Mouse (Mus musculus) small intestine, adult 2 months (tissue): ENCODE results near the gene Dcaf17. TPM values are rescaled to one million over a fixed set of nuclear protein-coding genes. Genes with fewer than 3 reads are reported as not detected.

Experiments used
- H3K27ac ChIP-seq: fragments of 200-500 bp; 2 replicates; pipeline ENCODE4 v1.5.1; 2012; ENCODE audit warnings: low read depth, low read length, control low read depth, inconsistent platforms; ENCODE audit not compliant: insufficient read depth
- H3K27me3 ChIP-seq: fragments of 200-500 bp; 2 replicates; pipeline ENCODE4 v1.6.1; 2012; ENCODE audit warnings: mild to moderate bottlenecking, moderate library complexity, low read length, inconsistent platforms; ENCODE audit not compliant: control insufficient read depth, insufficient read depth
- H3K36me3 ChIP-seq: fragments of 200-500 bp; 2 replicates; pipeline ENCODE4 v1.6.1; 2012; ENCODE audit warnings: mild to moderate bottlenecking, low read length, control low read depth, inconsistent platforms; ENCODE audit not compliant: control insufficient read depth, insufficient read depth
- H3K4me1 ChIP-seq: fragments of 200-500 bp; 2 replicates; pipeline ENCODE4 v1.6.1; 2012; ENCODE audit warnings: low read length, inconsistent platforms, mixed read lengths; ENCODE audit not compliant: control insufficient read depth, insufficient read depth, insufficient read length
- H3K4me3 ChIP-seq: fragments of 200-500 bp; 2 replicates; pipeline ENCODE4 v1.5.1; 2012; ENCODE audit warnings: low read depth, mild to moderate bottlenecking, control low read depth, inconsistent platforms, low read length, moderate library complexity
- CTCF ChIP-seq: fragments of 200-500 bp; IDR thresholded peaks from 2 replicates; pipeline ENCODE4 v1.5.1; 2012; ENCODE audit warnings: low read depth, mild to moderate bottlenecking, control low read depth, inconsistent platforms, low read length, moderate library complexity, mixed read lengths; ENCODE audit not compliant: insufficient replicate concordance, insufficient read length; ENCODE audit errors: extremely low read depth
- POLR2A ChIP-seq: fragments of 200-500 bp; IDR thresholded peaks from 2 replicates; pipeline ENCODE4 v1.6.1; 2012; ENCODE audit warnings: low read depth, mild to moderate bottlenecking, control low read depth, inconsistent platforms, low read length, moderate library complexity
- WGBS: fragments of 180-500 bp; shearing (Covaris S2); methylation state at CpG from one replicate; pipeline ENCODE4 v1.1.7; 2018; 5-methylcytosine and 5-hydroxymethylcytosine counted together
- polyA plus RNA-seq: library from polyadenylated mRNA; depleted of rRNA; stranded (reverse); fragments of >200 nt; gene quantifications from 2 replicates; pipeline ENCODE4 v1.2.3, GENCODE M21; 2012; rRNA removed

Gene Dcaf17
- polyA plus RNA-seq, 1 experiment = 2.1 TPM

GRCm38 (mm10) chr2:71134041-71134505 lies 78.9 kb downstream of the Dcaf17 start:
- 84% methylated on average over 9 of the region's 9 CpGs for WGBS
- Histone ChIP-seq H3K4me1 (no peaks in the 10 kb centered on the region), H3K4me3 (no peak overlapping the region), H3K36me3 (no peaks in the 10 kb centered on the region), H3K27ac (no peak overlapping the region), H3K27me3 (no peaks in the 10 kb centered on the region)
- no peak for TF ChIP-seq POLR2A

DNA sequence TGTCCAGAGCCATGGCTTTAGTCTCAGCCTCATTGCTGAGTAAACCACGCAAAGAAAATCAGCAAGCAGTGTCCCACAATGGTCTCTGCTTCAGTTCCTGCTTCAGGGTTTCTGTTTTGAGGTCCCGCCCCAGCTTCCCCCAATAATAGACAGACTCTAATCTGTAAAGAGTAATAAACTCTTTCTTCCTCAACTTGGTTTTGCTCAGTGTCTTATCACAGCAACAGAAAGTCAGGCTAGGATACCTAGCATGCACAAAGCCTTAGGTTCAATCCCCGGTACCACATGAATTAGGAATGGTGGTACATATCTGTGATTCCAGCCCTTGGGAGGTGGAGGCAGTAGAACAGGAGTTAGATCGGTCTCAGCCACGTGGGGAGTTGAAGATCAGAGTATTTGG lies 79.7 kb downstream of the Dcaf17 start:
- Histone ChIP-seq H3K36me3 (no peaks in the 10 kb centered on the region), H3K27ac (no peak overlapping the region), H3K4me3 (no peak overlapping the region), H3K4me1 (no peaks in the 10 kb centered on the region), H3K27me3 (no peaks in the 10 kb centered on the region)
- TF ChIP-seq POLR2A = no peak
- TF ChIP-seq CTCF = no peak
- 45% methylated on average over 5 of the region's 5 CpGs for WGBS

DNA sequence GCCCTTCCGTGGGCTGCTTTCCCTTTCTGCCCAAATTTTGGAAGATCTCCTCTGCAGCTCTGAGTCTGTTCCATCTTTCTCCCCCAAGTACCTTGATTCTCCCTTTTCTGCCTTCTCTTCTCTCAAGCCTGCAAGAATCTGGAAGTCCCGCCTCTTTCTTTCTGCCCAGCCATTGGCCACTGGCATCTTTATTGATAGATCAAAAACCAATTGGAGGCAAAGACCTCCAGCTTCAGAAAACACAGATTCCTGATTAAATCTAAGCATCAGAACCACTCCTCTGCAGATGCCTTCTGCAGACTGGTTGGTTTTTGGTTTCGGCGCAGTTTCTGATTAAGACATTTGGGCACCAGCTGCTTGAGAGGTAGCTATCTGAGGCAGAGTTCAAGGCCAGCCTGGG lies 85.5 kb downstream of the Dcaf17 start:
- 86% methylated on average over 4 of the region's 4 CpGs for WGBS
- Histone ChIP-seq H3K27me3 (no peaks in the 10 kb centered on the region), H3K4me3 (no peak overlapping the region), H3K36me3 (no peaks in the 10 kb centered on the region), H3K4me1 (peaks cover under 1% of the 10 kb centered on the region; the same call in 1 of the 2 replicates), H3K27ac (no peak overlapping the region)
- TF ChIP-seq POLR2A (no peak), CTCF (no peak)

GRCm38 (mm10) chr2:71142410-71142809 lies 87.3 kb downstream of the Dcaf17 start:
- no peak overlapping the region for H3K27ac ChIP-seq
- TF ChIP-seq CTCF = no peak
- TF ChIP-seq POLR2A = no peak
- H3K4me1 ChIP-seq = peaks cover 8% of the 10 kb centered on the region; the same call in 1 of the 2 replicates
- no peaks in the 10 kb centered on the region for H3K27me3 ChIP-seq
- no peak overlapping the region for H3K4me3 ChIP-seq
- no peaks in the 10 kb centered on the region for H3K36me3 ChIP-seq
- 61% methylated on average over 7 of the region's 7 CpGs for WGBS

DNA sequence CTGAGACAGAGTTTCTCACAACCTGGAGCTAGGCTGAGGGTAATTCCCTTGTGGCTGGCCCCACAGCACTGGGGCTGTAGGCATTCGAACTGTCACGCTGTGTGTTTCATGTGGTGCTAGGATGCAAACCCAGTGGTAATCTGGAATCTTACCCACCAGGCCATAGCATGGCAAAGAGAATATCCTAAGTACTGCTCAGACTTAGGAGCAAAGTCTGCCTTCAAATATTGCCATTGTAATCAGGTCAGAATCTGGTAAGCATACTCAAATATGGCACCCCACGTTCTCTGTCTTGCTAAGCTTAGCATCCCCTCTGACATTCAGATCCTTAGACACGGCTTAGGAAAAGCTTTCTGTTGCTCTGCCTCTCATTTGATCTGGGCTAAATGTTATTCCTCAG lies 90.7 kb downstream of the Dcaf17 start:
- no peak for TF ChIP-seq POLR2A
- H3K27me3 ChIP-seq = no peaks in the 10 kb centered on the region
- H3K36me3 ChIP-seq = no peaks in the 10 kb centered on the region
- no peak overlapping the region for H3K27ac ChIP-seq
- H3K4me1 ChIP-seq = peaks cover 10% of the 10 kb centered on the region; the same call in 1 of the 2 replicates
- whole genome bisulfite sequencing = 46% methylated on average over 4 of the region's 4 CpGs
- H3K4me3 ChIP-seq = no peak overlapping the region

GRCm38 (mm10) chr2:71146266-71146665 lies 91.1 kb downstream of the Dcaf17 start:
- Histone ChIP-seq H3K4me3 (no peak overlapping the region), H3K27me3 (no peaks in the 10 kb centered on the region), H3K27ac (no peak overlapping the region), H3K4me1 (peaks cover 10% of the 10 kb centered on the region; the same call in 1 of the 2 replicates), H3K36me3 (no peaks in the 10 kb centered on the region)
- TF ChIP-seq CTCF = no peak
- TF ChIP-seq POLR2A = no peak
- 14% methylated on average over 3 of the region's 3 CpGs for WGBS

DNA sequence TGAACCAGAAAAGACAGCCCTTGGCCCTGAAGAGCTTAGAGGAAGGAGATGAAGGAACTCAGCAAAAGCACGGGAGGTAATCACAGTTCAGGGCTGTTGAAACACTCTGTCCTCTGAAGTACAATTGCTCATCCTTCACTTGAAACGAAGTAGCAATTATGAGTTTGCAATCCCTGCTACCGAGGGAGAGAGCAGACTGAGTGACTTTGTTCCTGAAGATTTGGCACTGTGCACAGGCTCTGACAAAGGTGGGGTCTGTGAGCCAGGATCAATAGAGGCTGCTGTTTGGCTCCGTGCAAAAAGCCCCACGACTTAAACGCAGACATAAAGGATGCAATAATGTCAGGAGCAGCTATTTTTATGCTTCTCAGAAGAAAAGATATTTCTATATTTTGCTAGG lies 92.7 kb downstream of the Dcaf17 start:
- Histone ChIP-seq H3K27ac (no peak overlapping the region), H3K27me3 (no peaks in the 10 kb centered on the region), H3K4me1 (peaks cover 10% of the 10 kb centered on the region; the same call in 1 of the 2 replicates), H3K4me3 (no peak overlapping the region), H3K36me3 (no peaks in the 10 kb centered on the region)
- TF ChIP-seq CTCF = no peak
- no peak for TF ChIP-seq POLR2A
- WGBS = 27% methylated on average over 6 of the region's 6 CpGs

Other genes starting within 250 kb of the Dcaf17 start
- 2.3 and 6.5 TPM in 2 replicates for gene Tlk1, start 229.6 kb upstream of the Dcaf17 start, polyA plus RNA-seq
- gene Mettl8, start 255 bp downstream of the Dcaf17 start, polyA plus RNA-seq = 0.88 and 1.4 TPM in 2 replicates
- 1.5 and 20.6 TPM in 2 replicates for gene Cybrd1, start 62.6 kb downstream of the Dcaf17 start, polyA plus RNA-seq
- 3.2 and 6.3 TPM in 2 replicates for gene Dync1i2, start 156.4 kb downstream of the Dcaf17 start, polyA plus RNA-seq